Mouse (Mus musculus) brown adipose tissue, adult 24 weeks (tissue): ENCODE results near the gene Xirp2. TPM values are rescaled to one million over a fixed set of nuclear protein-coding genes. Genes with fewer than 3 reads are reported as not detected.
"Not testable (repeated sequence)": the region's sequence is repeated elsewhere in the genome, so short reads cannot be mapped to it uniquely, and the experiment has no call there.

Source experiments
- H3K27ac ChIP-seq: fragments of 200-500 bp; replicated peaks from 2 replicates; pipeline ENCODE4 v1.5.1; 2012; ENCODE audit warnings: low read depth, mild to moderate bottlenecking, low read length
- H3K4me1 ChIP-seq: fragments of 200-500 bp; 2 replicates; pipeline ENCODE4 v1.6.1; 2012; ENCODE audit warnings: low read length, mixed read lengths; ENCODE audit not compliant: control insufficient read depth, insufficient read depth, insufficient read length
- H3K4me3 ChIP-seq: fragments of 200-500 bp; 2 replicates; pipeline ENCODE4 v1.5.1; 2012; ENCODE audit warnings: low read depth, mild to moderate bottlenecking, low read length, moderate library complexity; ENCODE audit not compliant: insufficient read depth
- polyA plus RNA-seq: library from polyadenylated mRNA; stranded (reverse); fragments of >200 nt; gene quantifications from 2 replicates; pipeline ENCODE4 v1.2.4, GENCODE M21; 2012; ENCODE audit not compliant: missing spikeins, insufficient read depth, insufficient read length

Xirp2 gene
- 4.0 and 8.4 TPM in 2 replicates for polyA plus RNA-seq

DNA sequence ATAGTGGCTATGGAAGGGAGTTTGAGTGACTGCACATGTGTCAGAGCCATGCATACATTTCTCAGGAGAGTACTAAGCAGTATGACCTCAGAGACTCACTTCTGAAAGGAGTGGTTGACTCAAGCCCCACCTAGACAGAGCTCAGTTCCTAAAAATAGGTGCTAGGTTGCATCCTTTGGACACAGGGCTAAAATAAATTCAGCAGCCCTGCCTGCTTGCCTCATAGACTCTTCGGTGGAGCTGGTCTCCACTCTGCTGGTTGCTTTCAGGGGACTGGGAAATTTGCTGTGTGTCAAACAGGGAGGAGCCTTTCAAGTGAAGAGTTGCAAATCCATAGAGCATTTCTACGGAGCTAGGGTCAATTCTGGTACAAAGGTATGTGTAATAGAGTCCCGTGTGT, at the start of gene Xirp2:
TSS of gene Xirp2 (plus strand) at position 223 of the 400 bp plus-strand sequence.
- no peak within 1 kb of the TSS for H3K27ac ChIP-seq
- no peaks in the 10 kb centered on the region for H3K4me1 ChIP-seq
- H3K4me3 ChIP-seq, result no peak within 1 kb of the TSS

DNA sequence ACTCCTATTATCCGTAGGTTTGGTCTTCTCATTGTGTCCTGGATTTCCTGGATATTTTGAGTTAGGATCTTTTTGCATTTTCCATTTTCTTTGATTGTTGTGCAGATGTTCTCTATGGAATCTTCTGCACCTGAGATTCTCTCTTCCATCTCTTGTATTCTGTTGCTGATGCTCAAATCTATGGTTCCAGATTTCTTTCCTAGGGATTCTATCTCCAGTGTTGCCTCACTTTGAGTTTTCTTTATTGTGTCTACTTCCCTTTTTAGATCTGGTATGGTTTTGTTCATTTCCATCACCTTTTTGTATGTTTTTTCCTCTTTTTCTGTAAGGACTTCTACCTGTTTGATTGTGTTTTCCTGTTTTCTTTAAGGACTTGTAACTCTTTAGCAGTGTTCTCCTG, 32.4 kb upstream of the Xirp2 start, which contains the start of gene Gm21830:
TSS of gene Gm21830 (plus strand) at position 301 of the 400 bp plus-strand sequence.
- not testable (repeated sequence) for H3K4me3 ChIP-seq, H3K4me1 ChIP-seq, H3K27ac ChIP-seq

DNA sequence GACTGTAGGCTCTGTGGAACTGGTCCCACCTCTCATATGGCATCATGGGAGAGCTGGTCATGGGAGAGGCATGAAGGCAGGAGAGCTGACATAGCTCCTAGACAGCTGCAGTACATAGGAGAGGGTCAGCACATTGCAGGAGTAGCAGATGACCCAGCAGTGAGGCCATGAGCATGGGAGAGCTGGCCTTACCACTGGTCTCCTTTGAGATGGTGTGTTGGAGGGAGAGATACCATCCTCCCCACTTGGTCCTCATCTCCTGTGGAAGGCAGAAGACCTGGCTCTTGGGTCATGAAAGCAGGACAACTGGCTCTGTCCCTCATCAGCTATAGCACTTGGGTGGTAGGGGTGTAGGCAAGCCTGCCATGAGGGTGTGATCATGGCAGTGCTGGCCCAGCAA, 24.9 kb upstream of the Xirp2 start:
- Histone ChIP-seq H3K4me1 (no peaks in the 10 kb centered on the region), H3K4me3 (no peak overlapping the region), H3K27ac (no peak overlapping the region)

DNA sequence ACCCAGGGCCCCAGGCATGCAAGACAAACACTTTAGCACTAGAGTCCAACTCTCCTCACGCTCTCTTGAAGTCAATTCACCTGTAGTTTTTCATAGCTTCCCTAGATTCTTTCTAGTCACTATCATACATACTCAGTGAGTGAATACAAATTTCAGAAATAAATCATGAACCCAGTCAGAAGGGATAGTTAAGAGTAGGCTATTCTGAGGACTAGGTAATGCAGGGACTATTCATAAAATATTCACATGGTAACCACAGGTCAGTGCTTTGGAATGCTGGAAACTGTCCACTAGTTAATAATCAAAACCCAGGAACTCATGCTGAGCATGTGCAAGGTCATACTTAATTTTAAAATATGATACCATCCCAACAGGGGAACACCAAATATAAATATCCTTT, 23.0 kb upstream of the Xirp2 start:
- H3K27ac ChIP-seq, result no peak overlapping the region
- no peaks in the 10 kb centered on the region for H3K4me1 ChIP-seq
- H3K4me3 ChIP-seq, result no peak overlapping the region

- Histone ChIP-seq H3K4me1 (no peaks in the 10 kb centered on the region), H3K4me3 (no peak within 1 kb of the TSS), H3K27ac (no peak within 1 kb of the TSS)
These were observed 12.7 kb upstream of the Xirp2 start, which contains the start of gene Gm26727 for GRCm38 (mm10) chr2:67433081-67433480. Gene Gm26727 (minus strand): TSS chr2:67433181.

DNA sequence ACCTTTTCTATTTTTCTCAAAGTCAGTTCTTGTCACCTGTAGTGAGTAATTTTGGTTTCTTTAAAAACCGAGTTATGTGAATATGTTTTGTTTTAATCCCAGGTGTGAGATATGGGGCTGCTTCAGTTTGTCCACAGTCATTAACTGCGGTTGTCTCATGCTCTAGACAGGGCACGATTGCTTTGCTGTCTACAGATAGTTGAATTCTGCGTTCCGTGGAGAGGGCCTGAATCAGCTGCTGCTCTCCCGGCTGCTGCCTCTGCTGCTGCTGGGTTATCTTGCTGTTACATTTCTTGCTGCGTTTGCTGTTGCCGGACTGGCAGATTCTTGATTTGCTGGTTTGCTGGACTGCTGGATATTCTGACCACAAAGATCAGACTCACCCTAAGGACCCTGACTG, 7.5 kb upstream of the Xirp2 start:
- Histone ChIP-seq H3K4me3 (no peak overlapping the region), H3K4me1 (no peaks in the 10 kb centered on the region), H3K27ac (no peak overlapping the region)

DNA sequence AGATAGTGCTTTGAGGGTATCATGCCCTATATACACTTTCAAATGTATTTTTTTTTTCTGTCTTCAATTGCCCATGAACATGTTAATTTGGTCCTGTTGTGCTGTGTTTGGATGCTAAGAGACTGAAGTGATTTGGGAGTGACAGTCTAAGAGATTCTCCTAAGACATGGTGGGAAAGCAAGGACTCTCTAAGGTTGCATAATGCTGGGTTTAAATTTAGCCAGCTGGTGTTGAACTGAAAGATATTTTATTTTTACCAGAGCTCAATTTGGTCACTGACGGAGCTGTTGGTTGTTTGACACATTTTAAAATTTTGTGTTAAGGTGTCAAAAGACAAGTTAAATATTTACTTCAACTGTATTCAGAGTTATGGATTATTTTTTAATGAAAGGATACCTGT, 970 bp downstream of the Xirp2 start:
- H3K4me1 ChIP-seq, result no peaks in the 10 kb centered on the region
- H3K4me3 ChIP-seq, result no peak overlapping the region

GRCm38 (mm10) chr2:67447206-67447605, 1.4 kb downstream of the Xirp2 start:
- Histone ChIP-seq H3K4me3 (no peak overlapping the region), H3K27ac (no peak overlapping the region), H3K4me1 (no peaks in the 10 kb centered on the region)

More for the DNA sequence above, 970 bp downstream of the Xirp2 start:
- H3K27ac ChIP-seq, result no peak overlapping the region

- Histone ChIP-seq H3K4me3 (no peak overlapping the region), H3K4me1 (no peaks in the 10 kb centered on the region), H3K27ac (no peak overlapping the region)
These were observed 15.1 kb downstream of the Xirp2 start for GRCm38 (mm10) chr2:67460857-67461256.

GRCm38 (mm10) chr2:67467036-67467435, 21.2 kb downstream of the Xirp2 start:
- H3K27ac ChIP-seq, result no peak overlapping the region
- H3K4me3 ChIP-seq, result no peak overlapping the region
- no peaks in the 10 kb centered on the region for H3K4me1 ChIP-seq

DNA sequence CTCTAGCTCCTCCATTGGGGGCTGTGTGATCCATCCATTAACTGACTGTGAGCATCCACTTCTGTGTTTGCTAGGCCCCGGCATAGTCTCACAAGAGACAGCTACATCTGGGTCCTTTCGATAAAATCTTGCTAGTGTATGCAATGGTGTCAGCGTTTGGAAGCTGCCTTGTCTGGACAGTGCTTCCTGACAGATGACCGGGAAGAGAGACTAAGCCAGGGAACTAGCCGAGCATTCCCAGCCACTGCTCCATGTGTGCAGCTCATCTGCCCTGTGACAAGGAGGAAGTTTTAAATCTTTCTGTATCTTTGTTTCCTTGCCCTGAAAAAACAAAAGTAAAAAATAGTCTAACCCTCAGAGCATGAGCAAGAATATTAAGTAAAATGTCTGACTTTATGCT, 24.2 kb downstream of the Xirp2 start:
- H3K4me3 ChIP-seq, H3K27ac ChIP-seq, H3K4me1 ChIP-seq: not testable (repeated sequence)

DNA sequence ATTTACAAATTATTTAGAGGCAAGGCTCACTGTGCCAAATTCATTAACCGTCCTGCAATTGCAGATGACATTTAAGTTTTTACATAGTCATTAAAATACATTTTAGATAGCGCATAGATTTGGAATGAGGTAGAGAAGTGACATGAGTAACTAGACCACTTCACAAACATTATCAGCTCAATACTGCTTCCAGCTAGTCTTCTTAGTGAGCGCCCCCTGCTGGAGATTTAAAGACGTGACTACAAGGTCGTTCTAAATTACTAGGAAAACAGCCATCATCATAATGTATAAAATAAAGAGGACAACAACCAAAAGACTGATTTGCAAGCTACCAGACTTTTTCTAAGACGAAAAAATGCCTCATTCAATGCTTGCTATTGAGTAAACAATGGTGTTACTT, 32.0 kb downstream of the Xirp2 start:
- Histone ChIP-seq H3K4me1 (no peaks in the 10 kb centered on the region), H3K4me3 (no peak overlapping the region), H3K27ac (no peak overlapping the region)

GRCm38 (mm10) chr2:67481051-67481450, 35.2 kb downstream of the Xirp2 start:
- no peaks in the 10 kb centered on the region for H3K4me1 ChIP-seq
- no peak overlapping the region for H3K4me3 ChIP-seq
- H3K27ac ChIP-seq, result no peak overlapping the region

DNA sequence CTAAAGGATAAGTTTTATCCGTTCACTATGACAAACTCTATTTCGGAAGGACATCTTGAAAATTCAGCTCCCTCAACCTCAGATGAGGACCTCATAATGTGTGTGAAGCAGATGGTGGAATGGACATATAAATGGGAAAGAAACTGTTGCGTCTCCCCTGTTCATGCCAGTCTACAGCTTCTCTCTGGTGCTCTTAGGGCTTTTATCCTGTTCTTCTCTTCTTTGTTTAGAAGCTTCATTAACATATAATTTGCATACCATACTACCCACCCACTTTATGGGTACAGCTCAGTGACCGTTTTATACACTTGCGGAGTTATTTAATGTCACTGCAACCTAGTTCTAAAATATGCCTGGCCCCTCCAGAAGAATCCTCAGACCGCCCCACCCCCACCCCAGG, 40.9 kb downstream of the Xirp2 start:
- Histone ChIP-seq H3K27ac (no peak overlapping the region), H3K4me1 (no peaks in the 10 kb centered on the region), H3K4me3 (no peak overlapping the region)

DNA sequence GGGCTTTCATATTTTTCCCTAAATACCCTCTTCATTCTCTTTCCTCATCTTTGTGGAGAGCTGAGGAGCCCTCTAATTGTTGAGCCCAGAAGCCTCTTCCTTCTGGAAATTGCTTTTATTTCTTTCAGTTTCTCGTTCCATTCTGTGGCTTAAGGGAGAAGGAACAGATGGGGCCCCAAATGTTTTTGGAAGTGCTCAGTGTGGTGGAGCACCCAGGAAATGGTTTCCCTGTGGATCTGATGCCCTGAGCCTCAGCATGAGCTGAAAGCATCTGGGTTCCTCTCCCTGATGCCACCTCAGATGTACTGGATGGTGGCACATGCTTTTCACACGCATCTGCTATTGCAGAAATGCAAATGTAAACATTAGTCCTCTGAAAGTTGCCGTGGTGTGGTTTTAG, 41.4 kb downstream of the Xirp2 start:
- Histone ChIP-seq H3K4me1 (no peaks in the 10 kb centered on the region), H3K4me3 (no peak overlapping the region), H3K27ac (no peak overlapping the region)

GRCm38 (mm10) chr2:67488465-67489127, 42.8 kb downstream of the Xirp2 start:
- H3K4me1 ChIP-seq, result no peaks in the 10 kb centered on the region
- no peak overlapping the region for H3K27ac ChIP-seq
- H3K4me3 ChIP-seq, result no peak overlapping the region
